Mouse (Mus musculus) MEL (cell line): ENCODE results near the gene Fnbp4. TPM values are rescaled to one million over a fixed set of nuclear protein-coding genes. Genes with fewer than 3 reads are reported as not detected.
A peak's percentile ranks its signal among the peaks of the same experiment; 100 is the strongest.

Experiments
- DNase-seq: peaks from one replicate; pipeline ENCODE4 v3.0.0; 2011; ENCODE audit warnings: low read depth, low spot score
- H3K27ac ChIP-seq: 2 replicates; pipeline ENCODE4 v1.5.1; 2012; ENCODE audit warnings: low read depth, mild to moderate bottlenecking, control low read depth, low read length, moderate library complexity; ENCODE audit not compliant: control insufficient read depth
- H3K27me3 ChIP-seq, 2 experiments: fragments of 150-350 bp in 1 of 2; sonication (generic) in 1 of 2; 2 replicates each; pipeline ENCODE4 v1.6.1; 2012; ENCODE audit warnings: low read length in 2 of 2, mild to moderate bottlenecking in 2 of 2, improper control_type of control experiment in 1 of 2, moderate library complexity in 1 of 2; ENCODE audit not compliant: insufficient read depth in 2 of 2, control insufficient read depth in 1 of 2
- H3K36me3 ChIP-seq, 2 experiments: 2 replicates each; pipeline ENCODE4 v1.6.1; 2012 to 2014; ENCODE audit warnings: low read length in 2 of 2, improper control_type of control experiment in 1 of 2, inconsistent platforms in 1 of 2, mild to moderate bottlenecking in 1 of 2; ENCODE audit not compliant: insufficient read depth in 2 of 2, control insufficient read depth in 1 of 2
- H3K4me1 ChIP-seq, 2 experiments: fragments of 150-350 bp in 1 of 2; sonication (generic) in 1 of 2; 2 replicates each; pipeline ENCODE4 v1.6.1; 2012; ENCODE audit warnings: low read length in 2 of 2, improper control_type of control experiment in 1 of 2, mild to moderate bottlenecking in 1 of 2; ENCODE audit not compliant: insufficient read depth in 2 of 2, control insufficient read depth in 1 of 2
- H3K4me3 ChIP-seq, 2 experiments: fragments of 150-350 bp in 1 of 2; sonication (generic) in 1 of 2; 2 replicates each; pipeline ENCODE4 v1.5.1; 2012; ENCODE audit warnings: low read depth in 2 of 2, low read length in 2 of 2, mild to moderate bottlenecking in 2 of 2, moderate library complexity in 2 of 2, control low read depth in 1 of 2, improper control_type of control experiment in 1 of 2; ENCODE audit not compliant: control insufficient read depth in 1 of 2, insufficient read depth in 1 of 2
- H3K79me2 ChIP-seq: 2 replicates; pipeline ENCODE4 v1.6.1; 2012; ENCODE audit warnings: mild to moderate bottlenecking, low read length, moderate library complexity; ENCODE audit not compliant: control insufficient read depth, poor library complexity, insufficient read depth
- H3K9ac ChIP-seq: 2 replicates; pipeline ENCODE4 v1.6.1; 2012; ENCODE audit warnings: low read depth, mild to moderate bottlenecking, control low read depth, low read length, moderate library complexity; ENCODE audit not compliant: control insufficient read depth, poor library complexity, severe bottlenecking
- H3K9me3 ChIP-seq: fragments of 150-350 bp; sonication (generic); replicated peaks from 2 replicates; pipeline ENCODE4 v1.6.1; 2012; ENCODE audit warnings: mild to moderate bottlenecking, low read length, improper control_type of control experiment, moderate library complexity; ENCODE audit not compliant: insufficient read depth
- BHLHE40 ChIP-seq: IDR thresholded peaks from 2 replicates; pipeline ENCODE4 v1.6.1; 2012; ENCODE audit warnings: low read depth, mild to moderate bottlenecking, inconsistent platforms, low read length, improper control_type of control experiment, borderline replicate concordance
- CHD1 ChIP-seq: IDR thresholded peaks from 2 replicates; pipeline ENCODE4 v1.6.1; 2012; ENCODE audit warnings: low read depth, mild to moderate bottlenecking, inconsistent platforms, low read length, improper control_type of control experiment
- CHD2 ChIP-seq: IDR thresholded peaks from 2 replicates; pipeline ENCODE4 v1.6.1; 2011; ENCODE audit warnings: low read length, improper control_type of control experiment
- CTCF ChIP-seq, 3 experiments: IDR thresholded peaks in 2 of 3; conservative IDR thresholded peaks in 1 of 3; 2 replicates each; pipeline ENCODE4 v1.5.1; 2011 to 2012; ENCODE audit warnings: low read length in 3 of 3, low read depth in 2 of 3, mild to moderate bottlenecking in 2 of 3, improper control_type of control experiment in 1 of 3, inconsistent platforms in 1 of 3, mixed read lengths in 1 of 3, moderate library complexity in 1 of 3; ENCODE audit not compliant: control insufficient read depth in 1 of 3, insufficient read depth in 1 of 3, poor library complexity in 1 of 3, severe bottlenecking in 1 of 3
- E2F4 ChIP-seq: IDR thresholded peaks from 2 replicates; pipeline ENCODE4 v1.6.1; 2011; ENCODE audit warnings: low read depth, low read length, improper control_type of control experiment, borderline replicate concordance
- ELF1 ChIP-seq: IDR thresholded peaks from 2 replicates; pipeline ENCODE4 v1.6.1; 2014; ENCODE audit warnings: low read depth, mild to moderate bottlenecking, inconsistent platforms, low read length, improper control_type of control experiment, moderate library complexity
- EP300 ChIP-seq, 2 experiments: IDR thresholded peaks; 2 replicates each; pipeline ENCODE4 v1.6.1; 2011; ENCODE audit warnings: improper control_type of control experiment in 2 of 2, low read length in 2 of 2, low read depth in 1 of 2, mild to moderate bottlenecking in 1 of 2
- ETS1 ChIP-seq: IDR thresholded peaks from 2 replicates; pipeline ENCODE4 v1.6.1; 2012; ENCODE audit warnings: low read depth, mild to moderate bottlenecking, inconsistent platforms, low read length, improper control_type of control experiment, moderate library complexity
- GABPA ChIP-seq: IDR thresholded peaks from 2 replicates; pipeline ENCODE4 v1.6.1; 2012; ENCODE audit warnings: low read depth, mild to moderate bottlenecking, inconsistent platforms, low read length, improper control_type of control experiment, moderate library complexity
- GATA1 ChIP-seq: IDR thresholded peaks from 2 replicates; pipeline ENCODE4 v1.6.1; 2011; ENCODE audit warnings: low read depth, low read length, improper control_type of control experiment
- HCFC1 ChIP-seq: IDR thresholded peaks from 2 replicates; pipeline ENCODE4 v1.6.1; 2012; ENCODE audit warnings: low read depth, mild to moderate bottlenecking, inconsistent platforms, low read length, improper control_type of control experiment, moderate library complexity
- JUND ChIP-seq: IDR thresholded peaks from 2 replicates; pipeline ENCODE4 v1.6.1; 2011; ENCODE audit warnings: low read depth, mild to moderate bottlenecking, improper control_type of control experiment, low read length
- KAT2A ChIP-seq: conservative IDR thresholded peaks from 2 replicates; pipeline ENCODE4 v1.6.1; 2012; ENCODE audit warnings: low read depth, low read length, improper control_type of control experiment, inconsistent platforms
- MAX ChIP-seq: IDR thresholded peaks from 2 replicates; pipeline ENCODE4 v1.6.1; 2011; ENCODE audit warnings: low read length, improper control_type of control experiment
- MEF2A ChIP-seq: IDR thresholded peaks from 2 replicates; pipeline ENCODE4 v1.6.1; 2014; ENCODE audit warnings: low read depth, mild to moderate bottlenecking, inconsistent platforms, low read length, improper control_type of control experiment; ENCODE audit not compliant: poor library complexity, insufficient replicate concordance, severe bottlenecking; ENCODE audit errors: extremely low read depth
- MXI1 ChIP-seq: IDR thresholded peaks from 2 replicates; pipeline ENCODE4 v1.6.1; 2011; ENCODE audit warnings: mild to moderate bottlenecking, low read depth, low read length, improper control_type of control experiment
- MYB ChIP-seq: IDR thresholded peaks from 2 replicates; pipeline ENCODE4 v1.6.1; 2011; ENCODE audit warnings: mild to moderate bottlenecking, low read depth, low read length, improper control_type of control experiment
- NELFE ChIP-seq: IDR thresholded peaks from 2 replicates; pipeline ENCODE4 v1.6.1; 2011; ENCODE audit warnings: low read depth, low read length, improper control_type of control experiment
- NRF1 ChIP-seq: IDR thresholded peaks from 2 replicates; pipeline ENCODE4 v1.6.1; 2014; ENCODE audit warnings: low read depth, mild to moderate bottlenecking, inconsistent platforms, low read length, improper control_type of control experiment, moderate library complexity; ENCODE audit not compliant: poor library complexity, insufficient read depth, severe bottlenecking
- POLR2A ChIP-seq, 2 experiments: IDR thresholded peaks; 2 replicates each; pipeline ENCODE4 v1.6.1; 2011 to 2012; ENCODE audit warnings: low read length in 2 of 2, mild to moderate bottlenecking in 2 of 2, control low read depth in 1 of 2, improper control_type of control experiment in 1 of 2, low read depth in 1 of 2, moderate library complexity in 1 of 2; ENCODE audit not compliant: control insufficient read depth in 1 of 2, insufficient read depth in 1 of 2, poor library complexity in 1 of 2
- POLR2AphosphoS2 ChIP-seq: IDR thresholded peaks from 2 replicates; pipeline ENCODE4 v1.6.1; 2011; ENCODE audit warnings: low read length, improper control_type of control experiment
- POLR2AphosphoS5 ChIP-seq: IDR thresholded peaks from 2 replicates; pipeline ENCODE4 v1.6.1; 2012; ENCODE audit warnings: low read depth, borderline replicate concordance, mild to moderate bottlenecking, inconsistent platforms, low read length, moderate library complexity, mixed read lengths
- RAD21 ChIP-seq: IDR thresholded peaks from 2 replicates; pipeline ENCODE4 v1.6.1; 2011; ENCODE audit warnings: mild to moderate bottlenecking, low read depth, low read length, improper control_type of control experiment
- RCOR1 ChIP-seq: IDR thresholded peaks from 2 replicates; pipeline ENCODE4 v1.6.1; 2012; ENCODE audit warnings: low read depth, mild to moderate bottlenecking, inconsistent platforms, low read length, improper control_type of control experiment
- SIN3A ChIP-seq: IDR thresholded peaks from 2 replicates; pipeline ENCODE4 v1.6.1; 2012; ENCODE audit warnings: low read length, improper control_type of control experiment, inconsistent platforms
- SMC3 ChIP-seq: IDR thresholded peaks from 2 replicates; pipeline ENCODE4 v1.6.1; 2011; ENCODE audit warnings: low read depth, low read length, improper control_type of control experiment
- TAL1 ChIP-seq: IDR thresholded peaks from 2 replicates; pipeline ENCODE4 v1.6.1; 2012; ENCODE audit warnings: mild to moderate bottlenecking, inconsistent platforms, low read length, moderate library complexity, mixed read lengths
- TBP ChIP-seq: IDR thresholded peaks from 2 replicates; pipeline ENCODE4 v1.8.0; 2011; ENCODE audit warnings: low read depth, low read length, improper control_type of control experiment
- TCF12 ChIP-seq: IDR thresholded peaks from 2 replicates; pipeline ENCODE4 v1.6.1; 2014; ENCODE audit warnings: low read depth, mild to moderate bottlenecking, inconsistent platforms, low read length, improper control_type of control experiment, moderate library complexity
- UBTF ChIP-seq: IDR thresholded peaks from 2 replicates; pipeline ENCODE4 v1.6.1; 2012; ENCODE audit warnings: low read depth, mild to moderate bottlenecking, inconsistent platforms, low read length, improper control_type of control experiment, moderate library complexity, borderline replicate concordance; ENCODE audit not compliant: insufficient read depth
- USF1 ChIP-seq: IDR thresholded peaks from 2 replicates; pipeline ENCODE4 v1.6.1; 2014; ENCODE audit warnings: low read depth, mild to moderate bottlenecking, inconsistent platforms, low read length, improper control_type of control experiment, moderate library complexity
- USF2 ChIP-seq, 2 experiments: IDR thresholded peaks; 2 replicates each; pipeline ENCODE4 v1.6.1; 2011 to 2012; ENCODE audit warnings: improper control_type of control experiment in 2 of 2, low read length in 2 of 2, borderline replicate concordance in 1 of 2, inconsistent platforms in 1 of 2, low read depth in 1 of 2, mild to moderate bottlenecking in 1 of 2; ENCODE audit not compliant: insufficient read depth in 1 of 2
- ZC3H11A ChIP-seq: IDR thresholded peaks from 2 replicates; pipeline ENCODE4 v1.6.1; 2012; ENCODE audit warnings: low read depth, mild to moderate bottlenecking, inconsistent platforms, low read length, improper control_type of control experiment
- ZKSCAN1 ChIP-seq: IDR thresholded peaks from 2 replicates; pipeline ENCODE4 v1.6.1; 2012; ENCODE audit warnings: low read depth, mild to moderate bottlenecking, inconsistent platforms, low read length, improper control_type of control experiment, moderate library complexity
- ZMIZ1 ChIP-seq: IDR thresholded peaks from 2 replicates; pipeline ENCODE4 v1.6.1; 2012; ENCODE audit warnings: low read depth, mild to moderate bottlenecking, inconsistent platforms, low read length, improper control_type of control experiment, moderate library complexity
- polyA plus RNA-seq, 2 experiments: library from polyadenylated mRNA; stranded (reverse) in 1 of 2; unstranded in 1 of 2; fragments of >175 nt in 1 of 2; fragments of >200 nt in 1 of 2; gene quantifications; 2 replicates each; pipeline versions ENCODE4 v1.2.1 to v1.2.4; 2012; ENCODE audit warnings: low replicate concordance in 2 of 2, low read depth in 1 of 2; ENCODE audit not compliant: insufficient read length in 2 of 2, insufficient read depth in 1 of 2, missing spikeins in 1 of 2
- total RNA-seq: library from RNA; depleted of rRNA; stranded (reverse); fragments of 300-350 nt; gene quantifications from 2 replicates; pipeline ENCODE4 v1.2.3, GENCODE M21; 2012; rRNA removed

Fnbp4 gene
- 39.5 and 42.1 TPM in 2 replicates for total RNA-seq
- 100 to 1,000 TPM in 1 of 2 experiments, 10 to 100 TPM in 1; 73.7 to 353 TPM for polyA plus RNA-seq

GRCm38 (mm10) chr2:90745053-90745678 is at the start of gene Fnbp4:
Fnbp4 (plus strand) TSS chr2:90745370.
- Histone ChIP-seq H3K9me3 (no peaks in the 10 kb centered on the region), H3K36me3 (peaks cover 11 to 38% of the 10 kb centered on the region in 2 experiments), H3K4me1 (peaks cover 8 to 25% of the 10 kb centered on the region in 2 experiments), H3K79me2 (peaks cover 44% of the 10 kb centered on the region), H3K27me3 (no peaks in the 10 kb centered on the region), H3K4me3 (peak within 1 kb of the TSS; percentile 84 to 86), H3K9ac (peak within 1 kb of the TSS; percentile 98), H3K27ac (peak within 1 kb of the TSS; percentile 92)
- peak; percentile 99 for DNase-seq
- TF ChIP-seq UBTF (no peak), NRF1 (peak; percentile 99; the same call in 1 of the 2 replicates), BHLHE40 (no peak), USF2 (IDR thresholded peaks at IDR 0.05; ENCODE audit: borderline replicate concordance in 1 of 2, insufficient read depth in 1 of 2, low read depth in 1 of 2, low read length in 2 of 2) (no peak), POLR2AphosphoS5 (peak; percentile 86; the same call in 1 of the 2 replicates), CHD2 (no peak), MAX (peak; percentile 91), KAT2A (no peak; the same call in 1 of the 2 replicates), RCOR1 (no peak), JUND (no peak), TAL1 (no peak), ZMIZ1 (peak; percentile 66; the same call in 1 of the 2 replicates), CTCF (IDR thresholded peaks at IDR 0.05 in 2 of 3, conservative IDR thresholded peaks at IDR 0.05 in 1 of 3; ENCODE audit: control insufficient read depth in 1 of 3, insufficient read depth in 1 of 3, low read depth in 2 of 3, low read length in 3 of 3, poor library complexity in 1 of 3, severe bottlenecking in 1 of 3) (no peak), SIN3A (peak; percentile 10; the same call in 1 of the 2 replicates), USF1 (no peak), GABPA (no peak), MXI1 (peak; percentile 13; the same call in 1 of the 2 replicates), ZC3H11A (no peak), NELFE (peak; percentile 89), E2F4 (peak; percentile 95; the same call in 1 of the 2 replicates), ELF1 (peak; percentile 92), MEF2A (no peak), HCFC1 (peak; percentile 78), CHD1 (peak; percentile 97), TBP (peak; percentile 90), GATA1 (peak; percentile 15; the same call in 1 of the 2 replicates), ZKSCAN1 (no peak), EP300 (IDR thresholded peaks at IDR 0.05; ENCODE audit: low read depth in 1 of 2, low read length in 2 of 2) (no peak), POLR2AphosphoS2 (peak; percentile 35; the same call in 1 of the 2 replicates), TCF12 (peak; percentile 5; the same call in 1 of the 2 replicates), RAD21 (no peak), ETS1 (peak; percentile 7; the same call in 1 of the 2 replicates), SMC3 (no peak), MYB (no peak), POLR2A (IDR thresholded peaks at IDR 0.05; ENCODE audit: control insufficient read depth in 1 of 2, insufficient read depth in 1 of 2, low read depth in 1 of 2, low read length in 2 of 2, poor library complexity in 1 of 2) (peak; percentile 74 to 96; a peak in 3 of 4 replicates)
